Mouse (Mus musculus) liver, embryonic 14.5 days (tissue): ENCODE results near the gene Gm11567. TPM values are rescaled to one million over a fixed set of nuclear protein-coding genes. Genes with fewer than 3 reads are reported as not detected.
"Not testable (repeated sequence)": the region's sequence is repeated elsewhere in the genome, so short reads cannot be mapped to it uniquely, and the experiment has no call there.

Experiments
- ATAC-seq: fragments of 200-750 bp; cut with Nextera tagmentation; 2 replicates; pipeline ENCODE4 v1.8.0; 2017; ENCODE audit warnings: moderate number of reproducible peaks, mild to moderate bottlenecking, moderate library complexity; ENCODE audit not compliant: insufficient read depth
- DNase-seq, 3 experiments: peaks; one replicate each; pipeline ENCODE4 v3.0.0-alpha.2; 2012 to 2013; ENCODE audit warnings: low read depth in 3 of 3, low spot score in 3 of 3
- H3K27ac ChIP-seq: fragments of 300-500 bp; sonication (generic); 2 replicates; pipeline ENCODE4 v1.5.1; 2014; ENCODE audit warnings: moderate library complexity, mild to moderate bottlenecking, control low read depth, inconsistent platforms
- H3K27me3 ChIP-seq: fragments of 300-500 bp; sonication (generic); 2 replicates; pipeline ENCODE4 v1.6.1; 2014; ENCODE audit warnings: mild to moderate bottlenecking, low read length, moderate library complexity; ENCODE audit not compliant: control insufficient read depth, insufficient read depth
- H3K36me3 ChIP-seq: fragments of 300-500 bp; sonication (generic); replicated peaks from 2 replicates; pipeline ENCODE4 v1.6.1; 2014; ENCODE audit warnings: low read depth; ENCODE audit not compliant: control insufficient read depth, insufficient read depth
- H3K4me1 ChIP-seq, 2 experiments: fragments of 200-500 bp in 1 of 2; fragments of 300-500 bp in 1 of 2; sonication (generic) in 1 of 2; replicated peaks; 2 replicates each; pipeline ENCODE4 v1.6.1; 2012 to 2014; ENCODE audit warnings: antibody characterized with exemption in 1 of 2, inconsistent platforms in 1 of 2, low read length in 1 of 2; ENCODE audit not compliant: control insufficient read depth in 2 of 2, insufficient read depth in 2 of 2
- H3K4me2 ChIP-seq: fragments of 300-500 bp; sonication (generic); 2 replicates; pipeline ENCODE4 v1.6.1; 2014; ENCODE audit warnings: low read depth, mild to moderate bottlenecking, control low read depth, moderate library complexity
- H3K4me3 ChIP-seq, 2 experiments: fragments of 200-500 bp in 1 of 2; fragments of 300-500 bp in 1 of 2; sonication (generic) in 1 of 2; 2 replicates each; pipeline ENCODE4 v1.5.1; 2012 to 2014; ENCODE audit warnings: low read depth in 2 of 2, low read length in 2 of 2, mild to moderate bottlenecking in 2 of 2, control low read depth in 1 of 2, inconsistent platforms in 1 of 2, moderate library complexity in 1 of 2; ENCODE audit not compliant: insufficient read depth in 1 of 2
- H3K9ac ChIP-seq: fragments of 300-500 bp; sonication (generic); replicated peaks from 2 replicates; pipeline ENCODE4 v1.6.1; 2014; ENCODE audit warnings: mild to moderate bottlenecking, control low read depth, moderate library complexity
- H3K9me3 ChIP-seq: fragments of 300-500 bp; sonication (generic); 2 replicates; pipeline ENCODE4 v1.6.1; 2016; ENCODE audit warnings: low read length, mixed read lengths; ENCODE audit not compliant: control insufficient read depth
- CTCF ChIP-seq: IDR thresholded peaks from 2 replicates; pipeline ENCODE4 v1.5.1; 2016; ENCODE audit warnings: antibody characterized with exemption, low read depth, control low read depth
- EP300 ChIP-seq: IDR thresholded peaks from 2 replicates; pipeline ENCODE4 v1.6.1; 2016; ENCODE audit warnings: antibody characterized with exemption, low read depth
- WGBS: fragments of 180-500 bp; shearing (Covaris S2); extraction: QIAGEN DNeasy Blood & Tissue Kit; methylation state at CpG from one replicate; pipeline ENCODE4 v1.1.7; 2014; ENCODE audit not compliant: insufficient replicate concordance; 5-methylcytosine and 5-hydroxymethylcytosine counted together
- polyA plus RNA-seq, 2 experiments: library from polyadenylated mRNA; depleted of rRNA in 1 of 2; stranded (reverse) in 1 of 2; unstranded in 1 of 2; fragments of >200 nt; fragmentation: Nextera tagmentation in 1 of 2; extraction: Ambion mirVana in 1 of 2; gene quantifications; 2 replicates each; pipeline versions ENCODE4 v1.2.1 to v1.2.3; 2012 to 2014

Gene Gm11567
- polyA plus RNA-seq, 2 experiments: not detected

DNA sequence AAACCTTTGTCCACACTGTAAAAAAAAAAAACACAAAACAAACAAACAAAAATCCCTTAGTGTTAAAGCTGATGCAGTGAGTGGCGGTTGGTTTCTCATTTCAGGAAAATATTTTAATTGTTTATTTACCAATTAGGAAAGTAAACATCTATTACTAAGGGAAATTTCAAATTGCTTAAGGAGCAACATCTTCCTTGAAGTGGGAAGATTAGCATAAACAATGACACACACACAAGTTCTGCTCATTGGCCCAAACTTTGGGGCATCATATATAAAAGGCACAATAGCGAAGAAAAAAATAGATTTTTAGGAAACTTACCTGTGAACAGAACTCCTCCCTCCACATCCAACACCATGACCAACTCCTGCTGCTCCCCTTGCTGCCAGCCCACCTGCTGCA, 21.4 kb upstream of the Gm11567 start, which contains the start of gene Gm11568:
TSS of gene Gm11568 (plus strand) at position 301 of the 400 bp plus-strand sequence.
- Histone ChIP-seq H3K9ac (no peak within 1 kb of the TSS), H3K4me3 (no peak within 1 kb of the TSS), H3K9me3 (no peaks in the 10 kb centered on the region), H3K27ac (no peak within 1 kb of the TSS), H3K4me2 (no peak within 1 kb of the TSS), H3K36me3 (no peaks in the 10 kb centered on the region), H3K4me1 (no peaks in the 10 kb centered on the region), H3K27me3 (no peaks in the 10 kb centered on the region)
- no peak for DNase-seq
- ATAC-seq: no peak
- WGBS: 52% methylated on average over 2 of the region's 2 CpGs
- TF ChIP-seq EP300 (no peak), CTCF (no peak)

DNA sequence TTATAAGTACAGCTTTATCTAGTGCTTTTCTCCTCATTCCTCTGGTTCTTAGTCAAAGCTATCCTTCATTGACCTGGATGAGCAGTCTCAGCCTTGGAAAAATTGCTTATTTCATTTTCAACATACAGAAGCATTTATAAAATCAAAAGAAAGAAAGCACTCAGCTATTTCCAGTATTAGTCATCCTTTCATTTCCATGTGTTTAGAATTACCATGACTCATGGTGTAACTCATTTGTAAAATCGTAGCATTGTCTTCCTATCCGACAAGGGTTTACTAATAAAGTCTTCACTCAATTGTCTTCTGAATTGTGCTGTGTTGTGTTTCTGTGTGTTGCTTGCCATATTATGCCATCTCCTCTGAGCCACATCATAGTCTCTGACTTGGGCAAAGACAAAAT, 20.2 kb upstream of the Gm11567 start:
- ATAC-seq (no peak), DNase-seq (no peak)
- 52% methylated on average over 2 of the region's 2 CpGs for WGBS
- TF ChIP-seq EP300: no peak
- no peak for TF ChIP-seq CTCF
- H3K36me3 ChIP-seq: no peaks in the 10 kb centered on the region
- no peaks in the 10 kb centered on the region for H3K27me3 ChIP-seq
- H3K27ac ChIP-seq: no peak overlapping the region
- no peaks in the 10 kb centered on the region for H3K4me1 ChIP-seq
- H3K4me2 ChIP-seq: no peak overlapping the region
- no peak overlapping the region for H3K4me3 ChIP-seq
- H3K9me3 ChIP-seq: no peaks in the 10 kb centered on the region
- no peak overlapping the region for H3K9ac ChIP-seq

DNA sequence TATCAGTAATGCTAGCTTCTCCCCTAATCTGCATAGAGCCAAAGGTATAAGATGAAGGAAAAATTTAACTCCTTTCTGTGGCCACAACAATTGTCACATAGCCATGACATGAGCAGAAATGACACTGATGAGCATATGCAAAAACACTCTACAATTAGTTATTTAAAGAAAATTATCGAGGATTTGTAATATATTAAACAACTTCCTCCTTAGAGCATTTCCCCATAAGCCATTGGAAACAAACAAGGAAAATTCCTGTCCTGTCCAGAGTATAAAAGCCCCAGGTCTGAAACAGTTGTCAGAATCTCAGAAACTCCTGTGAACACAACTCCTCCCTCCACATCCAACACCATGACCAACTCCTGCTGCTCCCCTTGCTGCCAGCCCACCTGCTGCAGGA, 14.8 kb upstream of the Gm11567 start, which contains the start of gene Gm11559:
TSS of gene Gm11559 (plus strand) at position 301 of the 400 bp plus-strand sequence.
- not testable (repeated sequence) for H3K9ac ChIP-seq, H3K4me1 ChIP-seq, H3K27me3 ChIP-seq, H3K4me2 ChIP-seq, H3K9me3 ChIP-seq, ATAC-seq, H3K36me3 ChIP-seq, DNase-seq, H3K27ac ChIP-seq, H3K4me3 ChIP-seq
- 25% methylated on average over 1 of the region's 1 CpGs for WGBS

DNA sequence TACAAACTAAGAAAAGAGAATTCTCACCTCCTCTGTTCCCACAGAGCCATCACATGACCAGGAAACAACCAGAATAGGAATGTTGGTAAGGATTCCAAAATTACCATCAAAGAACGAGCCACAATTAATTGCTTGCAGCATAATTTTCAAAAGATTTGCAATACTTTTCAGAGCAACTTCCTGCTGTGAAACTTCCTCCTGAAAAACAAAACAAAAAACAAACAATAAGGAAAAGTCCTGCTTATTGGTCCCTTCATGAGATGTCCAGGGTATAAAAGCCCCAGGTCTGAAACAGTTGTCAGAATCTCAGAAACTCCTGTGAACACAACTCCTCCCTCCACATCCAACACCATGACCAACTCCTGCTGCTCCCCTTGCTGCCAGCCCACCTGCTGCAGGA, 5.9 kb upstream of the Gm11567 start, which contains the start of gene Krtap9-1:
TSS of gene Krtap9-1 (plus strand) at position 301 of the 400 bp plus-strand sequence.
- not testable (repeated sequence) for H3K4me2 ChIP-seq, DNase-seq, H3K27ac ChIP-seq, H3K4me3 ChIP-seq, ATAC-seq, H3K4me1 ChIP-seq, H3K36me3 ChIP-seq, H3K9me3 ChIP-seq, H3K27me3 ChIP-seq, H3K9ac ChIP-seq
- 50% methylated on average over 1 of the region's 1 CpGs for WGBS

DNA sequence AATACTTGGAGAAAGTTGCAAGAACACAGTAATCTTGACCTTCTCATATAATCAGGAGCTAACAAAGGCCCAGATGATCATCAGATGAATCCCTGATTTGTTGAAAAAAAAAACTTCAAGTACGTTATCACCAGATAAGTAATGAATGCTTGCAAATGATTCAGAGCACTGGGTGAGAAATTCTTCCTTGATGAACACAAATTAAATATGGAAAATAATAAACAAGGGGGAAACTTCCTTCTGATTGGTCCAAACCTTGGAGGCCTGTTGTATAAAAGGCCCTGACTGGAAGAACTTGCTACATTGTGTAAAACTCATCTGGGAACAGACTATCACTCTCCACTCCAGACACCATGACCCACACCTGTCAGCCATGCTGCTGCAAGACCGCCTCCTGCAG, 28.6 kb downstream of the Gm11567 start, which contains the start of gene Krtap31-1:
TSS of gene Krtap31-1 (plus strand) at position 301 of the 400 bp plus-strand sequence.
- TF ChIP-seq EP300: no peak
- TF ChIP-seq CTCF: no peak
- ATAC-seq (no peak), DNase-seq (no peak)
- Histone ChIP-seq H3K4me1 (no peaks in the 10 kb centered on the region), H3K9me3 (no peaks in the 10 kb centered on the region), H3K4me2 (no peak within 1 kb of the TSS), H3K36me3 (no peaks in the 10 kb centered on the region), H3K27ac (no peak within 1 kb of the TSS), H3K4me3 (no peak within 1 kb of the TSS), H3K27me3 (no peaks in the 10 kb centered on the region), H3K9ac (no peak within 1 kb of the TSS)
- WGBS: 54% methylated on average over 2 of the region's 2 CpGs
